Mouse (Mus musculus) adrenal gland, adult 8-10 months (tissue): ENCODE results near the gene Cnnm4. TPM values are rescaled to one million over a fixed set of nuclear protein-coding genes. Genes with fewer than 3 reads are reported as not detected.

Experiments used
- DNase-seq: peaks from one replicate; pipeline ENCODE4 v3.0.0; 2022
- total RNA-seq, 4 experiments: library from RNA; stranded (reverse); gene quantifications; 2 replicates each; pipeline ENCODE4 v1.2.4; 2022

The Cnnm4 gene
- total RNA-seq, 4 experiments from 2014 or later = 4.1 to 6.2 (median 5.1) TPM

DNA sequence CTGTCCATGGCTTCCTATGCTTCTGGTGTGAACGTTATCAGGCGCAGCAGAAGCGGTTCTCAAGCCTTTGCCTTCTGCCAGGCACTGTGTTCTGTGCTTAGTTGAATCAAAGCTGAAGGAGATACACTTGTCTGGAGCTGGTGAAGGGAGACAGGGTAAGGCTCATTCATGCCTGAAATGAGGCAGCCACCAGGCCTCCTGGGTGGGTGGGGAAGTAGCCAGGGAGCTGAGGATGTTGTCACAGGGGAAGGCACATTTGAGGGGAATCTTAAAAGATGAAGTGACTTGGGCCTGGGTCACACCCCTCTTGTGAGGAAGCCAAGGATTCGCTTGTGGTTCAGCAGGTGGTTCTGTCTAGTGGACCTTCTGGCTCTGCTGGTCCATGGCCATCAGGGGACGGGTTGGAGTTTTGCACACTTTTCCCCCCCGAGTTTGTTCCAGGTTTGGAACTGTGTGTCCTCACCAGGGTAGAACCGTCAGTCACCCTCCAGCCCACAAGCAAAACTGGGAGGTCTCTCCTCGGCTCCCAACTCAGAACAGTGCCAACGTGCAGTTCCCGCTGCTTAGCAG is 1.9 kb downstream of the Cnnm4 start:
- no peak for DNase-seq

DNA sequence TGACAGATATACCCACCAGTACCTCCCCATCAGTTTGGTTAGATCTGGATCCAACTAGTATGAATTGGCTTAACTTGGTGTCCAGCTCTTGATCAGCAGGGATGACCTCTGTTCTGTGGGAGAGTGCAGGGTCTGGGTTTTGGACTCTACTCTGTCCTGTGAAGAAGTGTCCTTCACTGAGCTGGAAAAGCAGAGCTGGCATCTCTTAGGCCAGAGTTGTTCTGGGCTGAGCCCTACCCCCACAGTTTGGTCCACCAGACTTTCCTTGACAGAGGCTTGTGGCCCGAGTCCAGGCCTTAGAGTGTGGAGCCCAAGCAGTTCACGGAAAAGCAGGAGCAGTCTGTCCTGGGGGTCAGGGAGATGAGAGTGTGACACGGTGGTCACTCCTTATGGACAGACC is 3.2 kb downstream of the Cnnm4 start:
- no peak for DNase-seq

DNA sequence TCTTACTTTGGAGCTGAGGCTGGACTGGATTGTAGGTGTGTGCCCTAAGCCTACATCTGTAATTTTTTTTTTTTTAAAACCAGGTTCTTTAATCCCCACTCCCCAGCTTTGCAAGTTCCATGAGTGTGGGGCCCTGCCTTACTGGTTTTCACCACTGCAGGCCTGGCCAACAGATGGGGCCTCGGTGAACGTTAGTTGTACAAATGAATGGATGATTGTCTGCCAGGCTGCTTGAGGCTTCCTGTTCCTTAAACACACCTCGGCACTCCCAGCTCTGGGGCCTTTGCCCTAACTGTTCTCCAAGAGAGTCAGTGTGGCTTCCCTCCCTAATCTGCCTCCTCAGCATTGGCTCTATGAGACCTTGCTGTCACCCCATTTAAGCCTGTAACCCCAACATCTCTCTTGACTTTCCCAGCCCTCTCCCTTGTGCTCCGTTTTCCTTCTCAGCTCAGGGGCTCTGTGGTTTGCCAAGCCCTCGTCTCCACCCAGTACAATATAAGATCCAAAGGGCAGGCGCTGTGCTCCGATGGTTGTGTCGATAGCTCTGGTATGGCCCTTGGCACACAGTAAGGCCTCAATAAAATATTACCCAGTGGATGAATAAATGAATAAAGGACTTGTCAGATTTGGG is 4.2 kb downstream of the Cnnm4 start:
- no peak for DNase-seq

DNA sequence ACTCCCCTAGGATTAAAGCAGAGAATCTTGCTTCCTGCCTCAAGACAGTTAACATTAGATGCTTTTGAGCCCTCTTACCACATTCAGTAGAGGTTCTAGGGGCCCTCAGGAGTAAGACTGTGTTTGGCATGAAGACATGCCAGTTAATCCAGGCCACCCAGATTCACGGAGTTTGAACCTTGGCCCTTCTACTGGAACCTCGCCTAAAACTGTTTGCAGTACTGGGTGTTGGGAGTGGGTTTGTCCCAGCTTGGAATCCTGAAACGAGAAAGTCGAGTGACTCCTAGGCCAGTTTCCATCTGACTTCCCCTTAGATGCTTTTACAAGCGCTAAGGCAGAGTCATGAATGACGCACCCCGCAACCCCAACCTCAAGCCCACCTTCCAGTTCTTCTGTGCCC is 5.0 kb downstream of the Cnnm4 start:
- no peak for DNase-seq

DNA sequence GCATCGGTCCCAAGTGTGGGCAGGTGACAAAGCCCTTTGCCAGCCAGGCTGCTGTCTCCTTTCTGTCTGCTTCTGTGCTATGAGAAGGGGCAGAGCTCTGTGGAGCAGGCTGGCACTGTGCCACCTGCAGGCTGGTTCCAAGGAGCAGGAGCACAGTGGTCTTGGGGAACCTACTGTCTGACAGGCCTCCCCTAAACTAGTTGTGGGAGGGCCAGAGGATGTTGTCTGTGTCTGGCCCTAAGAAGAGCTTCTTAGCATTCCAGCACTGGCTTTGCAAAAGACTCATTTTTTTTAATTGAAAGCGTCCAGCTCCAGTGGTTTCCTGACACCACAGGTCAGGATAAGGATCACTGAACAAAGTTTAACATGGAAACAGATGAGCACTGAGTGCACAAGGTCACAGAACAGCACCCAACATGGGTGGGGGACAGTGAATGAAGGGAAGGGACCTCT is 6.9 kb downstream of the Cnnm4 start:
- no peak for DNase-seq

DNA sequence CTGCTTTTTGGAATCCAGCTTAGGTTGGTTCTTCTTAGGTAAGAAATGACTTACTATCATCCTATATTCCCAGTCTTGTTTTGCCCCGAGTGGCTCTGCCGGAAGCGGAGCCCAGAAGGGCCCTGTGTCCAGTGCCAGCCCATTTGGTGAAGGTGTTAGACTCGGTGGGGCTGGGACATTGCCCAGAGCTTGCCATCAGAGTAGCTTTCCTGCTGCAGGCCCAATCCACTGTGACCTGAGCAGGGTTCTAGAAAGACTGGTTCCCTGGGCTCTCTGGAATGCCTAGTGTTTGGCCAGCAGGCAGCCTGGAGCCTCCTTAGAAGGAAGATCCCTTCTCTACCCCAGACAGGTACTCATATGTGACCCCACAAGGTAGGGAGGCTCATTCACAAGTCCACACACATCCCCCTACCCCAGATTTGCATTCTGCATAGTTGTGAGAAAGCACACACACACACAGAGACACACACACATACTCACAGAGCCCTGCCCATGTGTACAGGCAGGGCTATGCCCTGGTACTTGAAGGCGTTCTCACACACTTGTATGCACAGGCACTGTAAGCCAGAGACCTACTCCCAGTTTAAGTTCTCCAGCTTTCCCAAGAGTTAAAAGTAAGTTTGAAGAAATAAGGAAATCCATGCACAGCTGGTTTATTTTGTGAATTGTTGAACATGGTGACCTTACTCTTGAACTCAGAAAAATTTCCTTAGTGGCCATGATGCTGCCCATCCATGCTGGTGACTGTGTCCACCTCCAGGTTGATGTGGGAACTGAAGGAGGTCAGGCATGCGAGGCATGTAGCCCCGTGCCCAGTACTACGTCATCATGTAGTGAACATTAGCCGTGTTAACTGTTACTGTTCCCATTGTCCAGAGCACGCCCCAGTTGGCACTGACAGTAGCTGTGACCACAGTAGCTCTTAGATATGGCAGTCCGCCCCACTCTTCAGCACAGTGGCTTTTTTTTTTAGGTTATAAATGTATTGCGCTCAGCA is 8.8 kb downstream of the Cnnm4 start:
- no peak for DNase-seq

GRCm38 (mm10) chr1:36483825-36484224 is 12.4 kb downstream of the Cnnm4 start:
- DNase-seq = no peak

DNA sequence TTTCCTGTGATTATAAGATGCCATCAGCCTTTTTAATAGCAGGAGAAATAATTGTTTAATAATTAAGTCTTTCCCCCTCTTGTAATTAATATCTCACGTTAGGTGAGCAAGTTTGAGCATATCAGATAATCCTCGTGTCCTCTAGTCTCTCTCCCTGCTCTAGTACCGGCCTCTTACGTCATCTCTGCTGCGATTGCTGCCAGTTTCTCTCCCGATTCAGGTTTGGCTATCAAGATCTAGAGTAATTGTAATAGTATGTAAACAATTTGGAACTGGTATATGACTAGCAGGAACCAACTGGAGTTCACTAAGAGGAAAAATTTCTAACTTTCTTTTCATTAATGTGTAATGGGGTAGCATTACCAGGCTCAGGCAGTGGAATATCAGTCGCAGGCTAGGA is 13.7 kb downstream of the Cnnm4 start:
- no peak for DNase-seq

DNA sequence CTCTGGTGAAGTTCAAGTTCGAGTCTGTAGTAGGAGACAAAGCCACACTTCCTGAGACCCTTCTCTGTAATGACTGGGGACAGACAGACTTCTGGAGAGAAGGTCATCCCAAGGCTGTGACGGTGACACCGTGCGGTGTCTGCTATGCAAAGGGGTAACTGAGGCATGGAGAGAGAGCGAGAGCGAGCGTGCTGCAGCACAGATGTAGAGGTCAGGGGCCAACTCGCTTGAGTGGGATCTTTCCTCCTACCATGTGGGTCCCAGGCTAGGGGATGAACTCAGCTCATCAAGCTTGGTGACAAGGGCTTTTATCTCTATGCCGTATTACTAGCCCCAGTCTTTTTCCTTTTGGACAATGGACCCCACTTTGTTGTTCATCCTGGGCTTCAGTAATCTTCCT is 15.7 kb downstream of the Cnnm4 start:
- no peak for DNase-seq

DNA sequence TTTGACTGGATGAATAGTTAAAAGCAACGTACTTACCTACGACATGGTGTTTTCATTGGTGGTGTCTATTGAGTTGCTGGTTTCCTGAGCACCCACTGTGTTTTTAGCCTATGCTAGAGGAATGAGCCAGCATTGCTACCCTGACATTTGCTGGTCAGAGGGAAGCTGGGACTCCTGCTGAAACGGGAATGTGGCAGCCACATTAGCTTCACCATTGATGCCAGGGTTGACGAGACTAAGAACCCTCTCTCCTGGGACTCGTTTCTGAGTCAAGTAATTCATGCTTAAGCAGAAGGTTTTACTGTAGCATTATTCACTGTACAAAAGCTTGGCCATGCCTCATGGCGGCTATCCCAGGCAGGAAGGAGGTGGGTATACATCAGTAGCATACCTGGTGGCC is 18.2 kb downstream of the Cnnm4 start:
- DNase-seq = no peak

GRCm38 (mm10) chr1:36492416-36493139 is 21.2 kb downstream of the Cnnm4 start:
- DNase-seq = no peak

DNA sequence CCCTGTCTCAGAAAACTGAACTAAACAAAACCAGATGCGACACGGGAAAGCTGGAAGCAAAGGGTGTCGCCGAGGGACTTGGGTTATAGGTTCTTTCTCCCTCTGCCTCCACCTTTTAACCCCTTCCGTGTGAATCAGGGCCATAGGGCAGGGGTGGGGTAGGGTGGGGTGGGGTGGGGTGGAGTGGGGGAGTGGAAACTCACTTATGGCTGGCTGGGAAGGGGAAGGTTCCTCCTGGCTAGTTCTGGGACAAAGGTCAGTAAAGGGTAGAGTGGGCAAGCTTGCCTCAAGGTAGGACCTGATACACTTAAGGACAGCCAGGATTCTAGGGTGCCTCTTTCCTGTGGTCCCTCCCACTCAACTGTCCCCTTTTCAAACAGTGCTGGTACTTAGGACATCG is 21.9 kb downstream of the Cnnm4 start:
- no peak for DNase-seq

GRCm38 (mm10) chr1:36496719-36497118 is 25.3 kb downstream of the Cnnm4 start:
- DNase-seq = no peak

DNA sequence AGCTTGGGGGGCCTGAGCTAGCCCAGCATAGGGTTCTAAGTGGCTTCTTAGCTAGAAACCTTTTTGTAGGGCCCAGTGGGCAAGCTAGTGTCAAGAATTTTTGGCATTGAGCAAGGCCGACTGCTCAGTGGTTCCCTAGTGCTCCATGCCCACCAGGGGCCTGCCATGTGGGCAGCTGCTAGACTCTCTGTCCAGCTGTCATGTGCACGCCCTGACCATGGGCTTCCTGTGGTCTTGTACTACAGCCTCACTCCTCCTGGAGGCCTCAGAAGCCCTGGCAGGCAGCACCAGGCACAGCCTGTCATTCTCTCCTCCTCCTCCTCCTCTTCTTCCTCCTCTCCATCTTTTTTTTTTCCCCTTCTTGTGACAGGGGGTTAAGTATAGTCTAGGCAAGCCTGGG is 25.9 kb downstream of the Cnnm4 start:
- DNase-seq = no peak

DNA sequence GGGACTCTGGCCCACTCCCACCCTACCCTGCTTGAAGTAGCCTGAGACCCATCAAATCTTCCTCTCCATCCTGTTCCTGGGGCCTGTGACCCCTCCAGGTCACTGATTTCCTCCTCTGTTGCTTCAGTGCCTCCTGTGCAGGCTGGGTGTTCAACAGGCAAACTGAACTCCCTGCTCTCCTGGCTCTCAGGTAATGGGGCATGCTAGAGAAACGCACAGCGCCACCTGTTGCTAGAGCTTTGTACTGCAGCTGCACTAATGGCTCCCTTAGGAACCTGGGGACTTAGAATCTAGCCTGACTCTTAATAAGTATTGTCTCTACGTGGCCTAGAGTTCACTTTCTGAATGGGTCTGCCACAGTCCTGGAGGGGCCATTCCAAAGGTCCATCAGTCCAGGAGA is 29.8 kb downstream of the Cnnm4 start:
- no peak for DNase-seq

GRCm38 (mm10) chr1:36508238-36508637 is 36.8 kb downstream of the Cnnm4 start:
- DNase-seq = no peak

- DNase-seq = peak; percentile 99
Observed at GRCm38 (mm10) chr1:36511289-36512021, 40.0 kb downstream of the Cnnm4 start, which contains the start of gene Cnnm3. TSS of gene Cnnm3 (plus strand) at chr1:36511867.

DNA sequence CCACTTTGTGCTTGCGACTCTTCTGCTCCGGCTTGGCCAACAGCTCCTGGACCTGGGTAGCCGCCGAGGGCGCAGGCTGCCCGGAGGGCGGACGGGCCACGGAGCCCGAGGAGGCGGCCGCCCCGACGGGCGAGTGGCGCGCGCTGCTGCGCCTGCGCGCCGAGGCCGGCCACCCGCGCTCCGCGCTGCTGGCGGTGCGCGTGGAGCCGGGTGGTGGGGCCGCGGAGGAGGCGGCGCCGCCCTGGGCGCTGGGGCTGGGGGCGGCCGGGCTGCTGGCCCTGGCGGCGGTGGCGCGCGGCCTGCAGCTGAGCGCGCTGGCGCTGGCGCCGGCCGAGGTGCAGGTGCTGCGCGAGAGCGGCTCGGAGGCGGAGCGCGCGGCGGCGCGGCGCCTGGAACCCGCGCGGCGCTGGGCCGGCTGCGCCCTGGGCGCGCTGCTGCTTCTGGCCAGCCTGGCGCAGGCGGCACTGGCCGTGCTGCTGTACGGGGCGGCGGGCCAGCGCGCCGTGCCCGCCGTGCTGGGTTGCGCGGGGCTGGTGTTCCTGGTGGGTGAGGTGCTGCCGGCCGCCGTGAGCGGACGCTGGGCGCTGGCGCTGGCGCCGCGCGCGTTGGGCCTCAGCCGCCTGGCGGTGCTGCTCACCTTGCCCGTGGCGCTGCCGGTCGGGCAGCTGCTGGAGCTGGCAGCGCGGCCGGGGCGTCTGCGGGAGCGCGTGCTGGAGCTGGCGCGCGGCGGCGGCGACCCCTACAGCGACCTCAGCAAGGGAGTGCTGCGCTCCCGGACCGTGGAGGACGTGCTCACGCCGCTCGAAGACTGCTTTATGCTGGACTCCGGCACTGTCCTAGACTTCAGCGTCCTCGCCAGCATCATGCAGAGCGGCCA is 40.9 kb downstream of the Cnnm4 start:
- no peak for DNase-seq

DNA sequence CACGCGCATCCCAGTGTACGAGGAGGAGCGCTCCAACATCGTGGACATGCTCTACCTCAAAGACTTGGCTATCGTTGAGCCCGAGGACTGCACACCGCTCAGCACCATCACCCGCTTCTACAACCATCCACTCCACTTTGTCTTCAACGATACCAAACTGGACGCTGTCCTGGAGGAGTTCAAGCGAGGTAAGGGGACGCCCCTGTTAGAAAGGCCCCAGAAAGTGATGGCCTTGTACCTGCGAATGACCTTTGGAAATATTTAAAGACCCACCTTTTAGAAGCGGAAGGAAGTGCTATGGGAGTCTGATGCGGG is 41.5 kb downstream of the Cnnm4 start:
- DNase-seq = no peak

GRCm38 (mm10) chr1:36513310-36513709 is 41.9 kb downstream of the Cnnm4 start:
- no peak for DNase-seq

DNA sequence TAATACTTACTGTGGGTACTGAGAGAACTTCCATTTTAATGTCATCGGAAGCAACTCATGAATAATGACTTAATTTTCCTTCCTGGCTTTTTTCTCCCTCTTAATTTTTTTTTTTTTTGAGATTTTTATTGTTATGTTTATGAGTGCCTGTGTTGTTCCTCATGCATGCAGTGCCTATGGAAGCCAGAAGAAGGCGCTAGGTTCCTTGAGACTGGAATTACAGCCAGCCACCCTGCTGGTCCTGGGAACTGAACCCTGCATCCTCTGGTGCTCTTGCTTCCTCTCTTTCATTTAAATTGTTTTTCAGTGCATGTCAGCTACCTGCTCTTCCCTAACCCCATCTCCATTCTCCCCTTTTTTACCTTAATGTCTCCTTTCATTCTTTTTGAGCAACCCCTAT is 42.3 kb downstream of the Cnnm4 start:
- DNase-seq = no peak
